Mouse (Mus musculus) limb, embryonic 14.5 days (tissue): ENCODE results near the gene Slc35b3. TPM values are rescaled to one million over a fixed set of nuclear protein-coding genes. Genes with fewer than 3 reads are reported as not detected.

Source experiments
- ATAC-seq: fragments of 200-750 bp; cut with Nextera tagmentation; 2 replicates; pipeline ENCODE4 v1.8.0; 2017; ENCODE audit warnings: low read depth, moderate number of reproducible peaks, moderate TSS enrichment; ENCODE audit not compliant: low FRiP score
- DNase-seq: peaks from one replicate; pipeline ENCODE4 v3.0.0-alpha.2; 2015; ENCODE audit warnings: low spot score
- H3K27ac ChIP-seq: fragments of 300-500 bp; sonication (generic); replicated peaks from 2 replicates; pipeline ENCODE4 v1.5.1; 2014; ENCODE audit warnings: low read depth, mild to moderate bottlenecking, low read length, moderate library complexity, mixed read lengths
- H3K27me3 ChIP-seq: fragments of 300-500 bp; sonication (generic); 2 replicates; pipeline ENCODE4 v1.6.1; 2014; ENCODE audit warnings: low read length, mixed read lengths; ENCODE audit not compliant: control insufficient read depth, insufficient read depth
- H3K36me3 ChIP-seq: fragments of 300-500 bp; sonication (generic); 2 replicates; pipeline ENCODE4 v1.6.1; 2014; ENCODE audit warnings: mild to moderate bottlenecking, low read length, moderate library complexity, mixed read lengths; ENCODE audit not compliant: control insufficient read depth, insufficient read depth
- H3K4me1 ChIP-seq: fragments of 300-500 bp; sonication (generic); 2 replicates; pipeline ENCODE4 v1.6.1; 2014; ENCODE audit warnings: antibody characterized with exemption, low read length, mixed read lengths; ENCODE audit not compliant: control insufficient read depth, insufficient read depth
- H3K4me2 ChIP-seq: fragments of 300-500 bp; sonication (generic); replicated peaks from 2 replicates; pipeline ENCODE4 v1.6.1; 2014; ENCODE audit warnings: low read depth, mild to moderate bottlenecking, low read length, moderate library complexity; ENCODE audit not compliant: severe bottlenecking
- H3K4me3 ChIP-seq: fragments of 300-500 bp; sonication (generic); replicated peaks from 2 replicates; pipeline ENCODE4 v1.5.1; 2014; ENCODE audit warnings: low read length
- H3K9ac ChIP-seq: fragments of 300-500 bp; sonication (generic); 2 replicates; pipeline ENCODE4 v1.6.1; 2014; ENCODE audit warnings: mild to moderate bottlenecking, low read depth, low read length, moderate library complexity; ENCODE audit not compliant: severe bottlenecking
- H3K9me3 ChIP-seq: fragments of 300-500 bp; sonication (generic); 2 replicates; pipeline ENCODE4 v1.6.1; 2016; ENCODE audit warnings: low read length; ENCODE audit not compliant: control insufficient read depth
- POLR2A ChIP-seq: fragments of 200-500 bp; IDR thresholded peaks from 2 replicates; pipeline ENCODE4 v1.8.0; 2012; ENCODE audit warnings: inconsistent platforms, mild to moderate bottlenecking, moderate library complexity, borderline replicate concordance; ENCODE audit not compliant: insufficient read depth, insufficient read length; ENCODE audit errors: extremely low read depth
- WGBS: fragments of 180-500 bp; shearing (Covaris S2); extraction: QIAGEN DNeasy Blood & Tissue Kit; methylation state at CpG from one replicate; pipeline ENCODE4 v1.1.7; 2014; 5-methylcytosine and 5-hydroxymethylcytosine counted together
- polyA plus RNA-seq, 2 experiments: library from polyadenylated mRNA; depleted of rRNA in 1 of 2; stranded (reverse) in 1 of 2; unstranded in 1 of 2; fragments of >200 nt; fragmentation: Nextera tagmentation in 1 of 2; extraction: Ambion mirVana in 1 of 2; gene quantifications; 2 replicates each; pipeline versions ENCODE4 v1.2.1 to v1.2.3; 2012 to 2014

The Slc35b3 gene
- polyA plus RNA-seq, 2 experiments, result 42.0 to 43.2 TPM

DNA sequence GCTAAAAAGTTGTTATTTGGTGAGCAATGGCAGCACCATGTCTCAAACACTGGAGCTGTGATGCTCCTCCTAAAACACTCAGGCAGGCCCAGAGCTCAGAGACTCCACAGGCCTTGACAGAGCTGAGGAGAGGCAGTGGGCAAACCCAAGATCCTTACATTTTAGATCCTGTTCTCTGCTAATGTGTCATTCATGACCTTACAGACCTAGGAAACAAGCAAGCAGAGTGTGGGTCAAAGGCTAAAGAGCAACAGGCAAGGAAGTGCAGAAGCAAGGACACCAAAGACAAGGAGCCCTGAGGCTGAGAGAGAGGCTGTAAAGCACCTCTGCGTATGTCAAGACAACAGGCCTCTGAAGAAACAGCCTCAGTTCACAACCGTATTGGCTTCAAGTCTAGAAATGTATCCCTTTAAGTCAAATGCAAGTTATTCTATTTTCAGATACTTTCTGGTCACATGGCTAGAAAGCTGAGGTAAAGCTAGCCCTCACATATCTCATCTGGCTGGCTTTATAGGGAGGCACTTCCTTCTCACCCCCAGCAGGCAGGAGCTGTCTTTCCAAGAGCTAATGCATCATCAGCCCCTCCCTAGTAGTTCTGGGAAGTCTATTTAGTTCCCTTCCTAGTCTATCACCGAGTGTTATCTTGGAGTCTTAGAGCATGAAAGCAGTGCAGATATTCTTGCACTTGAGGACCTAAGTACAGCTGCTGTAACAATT lies 14.2 kb downstream of the Slc35b3 start:
- Histone ChIP-seq H3K27ac (no peak overlapping the region), H3K4me1 (no peaks in the 10 kb centered on the region), H3K4me3 (no peak overlapping the region), H3K27me3 (no peaks in the 10 kb centered on the region), H3K9me3 (no peaks in the 10 kb centered on the region), H3K4me2 (no peak overlapping the region), H3K9ac (no peak overlapping the region), H3K36me3 (peaks cover 54% of the 10 kb centered on the region)
- DNase-seq (no peak), ATAC-seq (no peak)
- TF ChIP-seq POLR2A, result no peak
- 81% methylated on average over 3 of the region's 3 CpGs for WGBS

GRCm38 (mm10) chr13:38945767-38946166 lies 14.9 kb downstream of the Slc35b3 start:
- Histone ChIP-seq H3K36me3 (peaks cover 56% of the 10 kb centered on the region), H3K4me3 (no peak overlapping the region), H3K27ac (no peak overlapping the region), H3K9me3 (no peaks in the 10 kb centered on the region), H3K4me1 (no peaks in the 10 kb centered on the region), H3K4me2 (no peak overlapping the region), H3K9ac (no peak overlapping the region), H3K27me3 (no peaks in the 10 kb centered on the region)
- DNase-seq (no peak), ATAC-seq (no peak)
- 80% methylated on average over 1 of the region's 1 CpGs for WGBS
- no peak for TF ChIP-seq POLR2A

GRCm38 (mm10) chr13:38944951-38945350 lies 15.7 kb downstream of the Slc35b3 start:
- no peaks in the 10 kb centered on the region for H3K4me1 ChIP-seq
- no peak overlapping the region for H3K27ac ChIP-seq
- H3K4me2 ChIP-seq, result no peak overlapping the region
- no peak for TF ChIP-seq POLR2A
- no peaks in the 10 kb centered on the region for H3K27me3 ChIP-seq
- DNase-seq (no peak), ATAC-seq (no peak)
- WGBS, result 91% methylated on average over 6 of the region's 6 CpGs
- H3K9me3 ChIP-seq, result no peaks in the 10 kb centered on the region
- H3K9ac ChIP-seq, result no peak overlapping the region
- peaks cover 59% of the 10 kb centered on the region for H3K36me3 ChIP-seq
- H3K4me3 ChIP-seq, result no peak overlapping the region

DNA sequence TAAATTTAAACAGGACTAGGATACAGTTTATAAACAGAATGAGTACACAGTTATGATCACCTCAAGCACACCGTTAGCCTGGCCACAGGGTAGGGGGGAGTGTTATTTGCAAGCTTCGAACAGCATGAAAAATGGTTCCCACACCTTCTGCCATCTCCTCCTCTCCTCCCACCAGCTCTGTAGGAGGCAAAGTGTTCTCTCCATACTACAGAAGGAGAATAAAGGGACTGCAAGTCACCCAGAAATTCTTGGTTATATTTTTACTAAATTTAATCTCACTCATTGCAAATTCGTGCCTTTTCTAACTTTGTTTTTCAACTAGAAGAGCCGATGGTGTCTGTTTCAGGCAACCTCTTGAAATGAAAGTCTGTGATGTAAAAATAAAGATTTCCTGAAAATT lies 18.9 kb downstream of the Slc35b3 start:
- Histone ChIP-seq H3K9ac (no peak overlapping the region), H3K27me3 (no peaks in the 10 kb centered on the region), H3K4me3 (no peak overlapping the region), H3K27ac (no peak overlapping the region), H3K9me3 (no peaks in the 10 kb centered on the region), H3K4me2 (no peak overlapping the region), H3K36me3 (peaks cover 71% of the 10 kb centered on the region), H3K4me1 (no peaks in the 10 kb centered on the region)
- no peak for TF ChIP-seq POLR2A
- DNase-seq (no peak), ATAC-seq (no peak)
- WGBS, result 92% methylated on average over 4 of the region's 4 CpGs

DNA sequence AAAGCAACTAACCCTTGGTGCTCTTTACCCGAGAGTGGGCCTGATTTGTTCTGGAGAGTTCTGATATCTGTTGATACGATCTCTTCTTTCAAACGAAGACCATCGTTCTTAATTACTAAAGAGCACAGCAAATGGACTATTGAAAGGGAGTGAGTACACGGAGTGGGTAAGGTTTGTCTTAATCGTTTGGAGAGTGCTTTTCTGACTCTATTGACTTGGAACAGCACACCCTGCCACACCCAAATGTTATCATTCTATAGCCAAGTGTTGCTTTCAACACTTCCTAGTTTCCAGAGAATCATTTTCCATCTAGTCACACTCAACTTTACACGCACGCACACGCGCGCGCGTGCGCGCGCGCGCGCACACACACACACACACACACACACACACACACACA lies 19.4 kb downstream of the Slc35b3 start:
- Histone ChIP-seq H3K27ac (no peak overlapping the region), H3K27me3 (no peaks in the 10 kb centered on the region), H3K36me3 (peaks cover 71% of the 10 kb centered on the region), H3K9ac (no peak overlapping the region), H3K4me2 (no peak overlapping the region), H3K4me1 (no peaks in the 10 kb centered on the region), H3K4me3 (no peak overlapping the region), H3K9me3 (no peaks in the 10 kb centered on the region)
- ATAC-seq, result no peak
- no peak for TF ChIP-seq POLR2A
- no peak for DNase-seq
- WGBS, result 97% methylated on average over 19 of the region's 19 CpGs
